Mouse (Mus musculus): Measurements from ENCODE around the gene Serpina12. TPM values are rescaled to one million over a fixed set of nuclear protein-coding genes. Genes with fewer than 3 reads are reported as not detected.

Gene Serpina12
- total RNA-seq, 2 experiments from 2014 or later, result not detected

Other genes starting within 250 kb of the Serpina12 start
- gene Serpina1b, start 214.1 kb downstream of the Serpina12 start, total RNA-seq (2021), result not detected
- not detected for gene Serpina1a, start 180.9 kb downstream of the Serpina12 start, total RNA-seq (2021)
- not detected for gene Serpina1c, start 139.6 kb downstream of the Serpina12 start, total RNA-seq (2021)
- gene Serpina1e, start 85.5 kb downstream of the Serpina12 start, total RNA-seq (2021), result not detected
- gene Serpina11, start 54.5 kb downstream of the Serpina12 start, total RNA-seq (2021), result not detected
- gene Serpina9, start 30.7 kb downstream of the Serpina12 start, total RNA-seq (2021), result 1 to 10 TPM in 1 of 2 experiments, under 1 TPM in 1; 0.60 to 8.6 TPM
- not detected for gene Serpina5, start 56.7 kb upstream of the Serpina12 start, total RNA-seq (2021)
- gene Serpina3a, start 68.3 kb upstream of the Serpina12 start, total RNA-seq (2021), result not detected
- not detected for gene Serpina3b, start 83.6 kb upstream of the Serpina12 start, total RNA-seq (2021)
- under 1 TPM in 1 of 2 experiments, not detected in 1; 0.18 TPM for gene Serpina3c, start 109.4 kb upstream of the Serpina12 start, total RNA-seq (2021)
- not detected for gene Serpina3f, start 170.1 kb upstream of the Serpina12 start, total RNA-seq (2021)
- not detected for gene Serpina3g, start 191.8 kb upstream of the Serpina12 start, total RNA-seq (2021)
- gene Serpina3i, start 218.7 kb upstream of the Serpina12 start, total RNA-seq (2021), result not detected